Mouse (Mus musculus) lung, postnatal 36 days (tissue): ENCODE data around the gene Tmc5.

ENCODE experiments used
- DNase-seq: peaks from one replicate; pipeline ENCODE4 v3.0.0; 2022; ENCODE audit warnings: mixed read lengths

The Tmc5 gene

GRCm38 (mm10) chr7:118597201-118597600 lies at the start of gene Tmc5:
Gene Tmc5, plus strand, starts transcription at chr7:118597297.
- no peak for DNase-seq

GRCm38 (mm10) chr7:118547451-118547850 lies 49.6 kb upstream of the Tmc5 start:
- no peak for DNase-seq

DNA sequence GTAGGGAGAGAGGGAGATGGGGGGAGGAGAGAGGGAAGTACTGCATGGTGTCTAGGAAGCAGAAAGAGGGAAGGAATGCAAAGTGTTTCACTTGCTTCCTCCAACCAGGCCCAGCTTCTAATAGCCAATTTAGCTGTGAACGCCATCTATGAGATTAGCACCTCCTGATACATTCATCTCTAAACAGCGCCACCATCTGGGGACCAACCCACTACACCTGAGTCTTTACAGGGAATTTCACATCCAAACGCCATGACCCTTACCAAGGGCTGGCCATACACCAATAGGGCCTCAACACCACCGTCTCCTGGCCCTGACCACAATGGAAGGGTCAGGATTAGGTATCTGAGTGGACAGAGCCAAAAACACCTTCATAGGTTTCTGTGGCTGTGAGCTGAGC lies 43.2 kb upstream of the Tmc5 start:
- peak; percentile 81 for DNase-seq

DNA sequence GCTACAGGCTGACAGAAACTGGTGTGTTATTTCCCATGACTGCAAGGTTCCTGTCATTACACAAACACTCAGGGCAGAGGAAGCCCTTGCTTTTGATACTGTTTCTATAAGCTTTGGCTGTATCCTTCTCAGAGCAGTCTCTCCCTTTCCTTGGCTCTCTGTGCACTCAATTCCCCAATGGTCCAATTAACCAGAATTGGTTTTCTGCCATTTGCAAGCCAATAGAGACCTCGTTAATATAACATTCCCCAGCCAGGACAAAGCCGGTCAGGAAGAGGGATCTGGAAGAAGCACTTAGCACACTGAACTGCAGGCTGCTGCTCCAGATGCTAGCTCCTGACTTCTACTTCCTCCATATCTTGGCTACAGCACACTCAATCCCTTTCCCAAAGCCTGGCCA lies 42.8 kb upstream of the Tmc5 start:
- DNase-seq = no peak

DNA sequence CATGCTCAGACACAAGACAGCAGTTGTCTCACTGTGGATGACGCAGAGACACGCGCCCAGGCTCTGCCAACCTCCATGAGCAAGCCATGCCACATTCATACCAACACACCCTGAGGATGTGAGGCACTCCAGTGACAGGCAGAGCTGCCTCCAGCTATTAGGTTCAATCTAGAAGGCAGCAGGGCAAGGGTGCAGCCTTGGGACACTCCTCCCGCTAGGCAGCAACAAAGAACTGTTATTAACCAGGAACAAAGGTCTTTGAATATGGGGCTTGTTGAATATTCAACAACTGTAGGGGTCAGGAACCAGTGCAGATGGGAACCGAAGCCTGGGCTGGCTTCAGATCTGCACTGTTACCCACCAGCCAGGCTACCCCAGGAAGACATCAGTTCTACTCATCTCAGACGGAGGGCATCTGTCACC lies 28.0 kb upstream of the Tmc5 start:
- DNase-seq = no peak

DNA sequence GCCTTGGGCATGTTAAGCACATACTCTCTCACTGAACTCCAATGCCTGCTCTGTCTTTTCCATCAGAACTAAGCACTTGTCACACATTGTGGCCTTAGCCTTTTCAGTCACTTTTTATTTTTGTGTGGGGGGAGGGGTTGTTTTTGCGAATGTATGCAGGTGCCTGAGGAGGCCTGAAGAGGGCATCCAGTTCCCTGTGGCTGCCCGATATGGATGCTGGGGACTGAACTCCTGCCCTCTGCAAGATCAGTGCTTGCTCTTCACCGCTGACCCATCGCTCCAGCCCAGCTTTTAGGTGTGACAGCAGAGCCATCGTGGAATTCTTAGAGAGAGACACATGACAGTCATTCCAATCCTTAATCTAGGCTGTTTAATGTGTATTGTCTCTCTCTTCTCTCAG lies 25.7 kb upstream of the Tmc5 start:
- no peak for DNase-seq

- peak; percentile 71 for DNase-seq
These were observed 25.1 kb upstream of the Tmc5 start for GRCm38 (mm10) chr7:118572039-118572438.

GRCm38 (mm10) chr7:118578269-118578668 lies 18.8 kb upstream of the Tmc5 start:
- no peak for DNase-seq

- no peak for DNase-seq
These were observed 17.2 kb upstream of the Tmc5 start for GRCm38 (mm10) chr7:118579938-118580337.

GRCm38 (mm10) chr7:118583821-118584220 lies 13.3 kb upstream of the Tmc5 start:
- peak; percentile 6 for DNase-seq

- peak; percentile 78 for DNase-seq
These were observed 12.7 kb upstream of the Tmc5 start, which contains the start of gene Tmc7 for GRCm38 (mm10) chr7:118584257-118584907. Gene Tmc7, minus strand, starts transcription at chr7:118584736.

- DNase-seq = no peak
These were observed 12.2 kb upstream of the Tmc5 start for GRCm38 (mm10) chr7:118584926-118585325.

GRCm38 (mm10) chr7:118585856-118586255 lies 11.2 kb upstream of the Tmc5 start:
- no peak for DNase-seq

- peak; percentile 61 for DNase-seq
These were observed 6.3 kb upstream of the Tmc5 start for GRCm38 (mm10) chr7:118590726-118591305.

DNA sequence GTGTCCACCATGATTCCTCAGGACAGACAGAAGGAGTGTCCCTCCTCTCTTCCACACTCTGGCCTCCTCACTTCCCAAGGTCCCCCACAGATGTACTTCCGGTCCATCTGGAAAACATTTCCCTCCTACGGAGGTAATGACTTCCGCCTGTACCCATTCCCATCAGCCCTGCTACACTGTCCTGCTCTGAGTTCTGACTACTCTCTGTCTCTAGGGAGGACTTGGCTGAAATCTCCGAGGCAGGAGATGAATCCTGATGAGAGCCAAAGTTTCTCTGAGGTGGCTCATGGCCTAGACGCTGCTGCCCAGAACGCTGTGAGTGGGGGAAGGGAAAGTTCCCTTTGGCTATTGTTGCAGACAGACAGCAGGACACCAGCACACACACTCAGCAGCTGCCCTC lies 5.0 kb upstream of the Tmc5 start:
- DNase-seq = no peak

DNA sequence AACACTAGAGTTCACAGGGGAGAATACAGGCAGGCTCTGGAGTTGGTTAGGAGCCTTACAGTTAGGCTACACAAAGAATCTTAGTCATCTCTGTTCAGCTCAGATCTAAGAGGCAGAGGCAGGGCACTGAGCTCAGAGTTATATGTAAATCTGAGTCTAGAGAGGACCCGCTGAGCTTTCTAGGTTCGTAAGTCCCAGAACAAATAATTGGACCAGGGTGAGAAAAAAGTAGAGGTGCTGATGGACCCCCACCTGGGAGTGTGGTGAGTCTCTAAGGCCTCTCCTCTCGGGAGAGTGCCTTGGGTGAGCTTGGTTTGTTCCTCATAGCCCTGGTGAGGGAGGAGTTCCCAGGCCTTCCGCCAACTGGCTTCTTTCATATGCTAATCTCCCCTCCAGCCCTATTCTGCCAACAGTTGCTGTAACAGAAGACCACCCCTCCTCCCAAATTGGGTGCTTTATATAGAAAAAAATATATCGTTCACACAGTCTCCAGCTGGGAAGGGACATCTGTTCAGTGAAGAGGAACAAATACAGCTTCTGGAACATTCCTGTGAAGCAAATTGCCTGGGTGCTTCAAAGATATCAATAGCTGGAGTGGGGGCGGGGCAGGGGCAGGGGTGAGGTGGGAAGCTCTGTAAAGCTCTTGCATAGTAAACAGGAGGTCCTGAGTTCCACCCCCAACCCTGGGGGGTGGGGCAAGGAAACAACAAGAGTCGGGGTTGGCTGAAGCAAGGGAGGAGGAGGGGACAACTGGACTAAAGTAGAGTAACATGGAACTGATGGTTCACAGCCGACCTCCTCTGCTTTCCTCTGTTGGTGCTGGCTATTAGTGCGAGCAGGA lies 3.3 kb upstream of the Tmc5 start:
- peak; percentile 65 for DNase-seq

DNA sequence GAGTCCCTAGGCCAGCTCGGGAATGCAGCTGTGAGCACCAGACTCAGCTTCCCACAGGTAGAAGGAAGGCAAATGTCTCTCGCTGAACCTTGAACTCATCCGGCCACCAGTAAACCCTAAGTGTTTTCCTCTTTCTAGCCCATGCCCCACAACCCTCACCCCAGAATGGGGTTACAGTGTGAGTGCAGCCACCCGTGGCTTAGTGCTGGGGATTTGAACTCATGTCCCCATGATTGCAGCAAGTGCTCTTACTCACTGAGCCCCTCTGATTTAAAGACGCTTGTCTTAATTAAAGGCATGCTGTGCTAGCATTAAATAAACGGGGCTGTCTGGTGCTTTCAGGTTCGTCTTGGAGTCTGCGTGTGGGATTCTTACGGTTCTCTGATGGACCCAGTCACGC lies 2.5 kb upstream of the Tmc5 start:
- DNase-seq = no peak

GRCm38 (mm10) chr7:118595228-118595627 lies 1.9 kb upstream of the Tmc5 start:
- peak; percentile 97 for DNase-seq

- no peak for DNase-seq
These were observed 826 bp upstream of the Tmc5 start for GRCm38 (mm10) chr7:118596271-118596670.

- no peak for DNase-seq
These were observed 3.0 kb downstream of the Tmc5 start for GRCm38 (mm10) chr7:118599954-118600631.

GRCm38 (mm10) chr7:118604842-118605241 lies 7.7 kb downstream of the Tmc5 start:
- DNase-seq = peak; percentile 78

GRCm38 (mm10) chr7:118609815-118610214 lies 12.7 kb downstream of the Tmc5 start:
- DNase-seq = no peak

DNA sequence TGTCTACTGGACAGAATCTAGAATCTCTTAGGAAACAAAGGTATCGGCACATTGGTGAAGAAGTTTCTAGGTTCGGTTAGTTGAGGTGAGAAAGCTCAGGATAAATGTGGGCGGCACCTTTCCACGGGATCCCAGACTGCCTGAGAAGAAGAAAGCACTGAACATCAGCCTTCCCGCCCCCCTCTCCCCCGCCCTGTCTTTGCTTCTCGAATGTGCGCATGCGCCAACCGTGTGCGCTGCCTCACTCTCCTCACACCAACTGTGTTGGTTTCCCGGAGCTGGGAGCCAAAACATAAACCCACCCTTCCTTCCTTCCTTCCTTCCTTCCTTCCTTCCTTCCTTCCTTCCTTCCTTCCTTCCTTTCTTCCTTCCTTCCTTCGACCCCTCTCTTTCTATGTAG lies 13.6 kb downstream of the Tmc5 start:
- DNase-seq = no peak
